Mouse (Mus musculus) embryonic facial prominence, embryonic 13.5 days (tissue): Measurements from ENCODE around the gene Tescl. TPM values are rescaled to one million over a fixed set of nuclear protein-coding genes. Genes with fewer than 3 reads are reported as not detected.

Source experiments
- ATAC-seq: fragments of 200-750 bp; cut with Nextera tagmentation; 2 replicates; pipeline ENCODE4 v1.8.0; 2017; ENCODE audit warnings: low read depth; ENCODE audit not compliant: insufficient number of reproducible peaks, insufficient read depth, low FRiP score, low TSS enrichment
- H3K27ac ChIP-seq: fragments of 300-500 bp; sonication (generic); 2 replicates; pipeline ENCODE4 v1.5.1; 2015; ENCODE audit warnings: moderate library complexity, mild to moderate bottlenecking, inconsistent platforms
- H3K27me3 ChIP-seq: fragments of 300-500 bp; sonication (generic); 2 replicates; pipeline ENCODE4 v1.6.1; 2015; ENCODE audit warnings: mild to moderate bottlenecking, inconsistent platforms
- H3K36me3 ChIP-seq: fragments of 300-500 bp; sonication (generic); 2 replicates; pipeline ENCODE4 v1.6.1; 2015; ENCODE audit warnings: mild to moderate bottlenecking, inconsistent platforms
- H3K4me1 ChIP-seq: fragments of 300-500 bp; sonication (generic); 2 replicates; pipeline ENCODE4 v1.6.1; 2015; ENCODE audit warnings: inconsistent platforms
- H3K4me2 ChIP-seq: fragments of 300-500 bp; sonication (generic); 2 replicates; pipeline ENCODE4 v1.6.1; 2015; ENCODE audit warnings: moderate library complexity, mild to moderate bottlenecking, inconsistent platforms
- H3K4me3 ChIP-seq: fragments of 300-500 bp; sonication (generic); 2 replicates; pipeline ENCODE4 v1.5.1; 2015; ENCODE audit warnings: mild to moderate bottlenecking, inconsistent platforms
- H3K9ac ChIP-seq: fragments of 300-500 bp; sonication (generic); 2 replicates; pipeline ENCODE4 v1.6.1; 2015; ENCODE audit warnings: mild to moderate bottlenecking, inconsistent platforms
- H3K9me3 ChIP-seq: fragments of 300-500 bp; sonication (generic); 2 replicates; pipeline ENCODE4 v1.6.1; 2016; ENCODE audit warnings: inconsistent platforms
- WGBS: fragments of 180-500 bp; shearing (Covaris S2); methylation state at CpG from one replicate; pipeline ENCODE4 v1.1.7; 2015; ENCODE audit warnings: mixed read lengths; 5-methylcytosine and 5-hydroxymethylcytosine counted together
- polyA plus RNA-seq: library from polyadenylated mRNA; unstranded; fragments of >200 nt; fragmentation: Nextera tagmentation; extraction: Ambion mirVana; gene quantifications from 2 replicates; pipeline ENCODE4 v1.2.1, GENCODE M21; 2015

Tescl gene
- 0.25 TPM in 1 of 2 replicates, not detected in the other for polyA plus RNA-seq

DNA sequence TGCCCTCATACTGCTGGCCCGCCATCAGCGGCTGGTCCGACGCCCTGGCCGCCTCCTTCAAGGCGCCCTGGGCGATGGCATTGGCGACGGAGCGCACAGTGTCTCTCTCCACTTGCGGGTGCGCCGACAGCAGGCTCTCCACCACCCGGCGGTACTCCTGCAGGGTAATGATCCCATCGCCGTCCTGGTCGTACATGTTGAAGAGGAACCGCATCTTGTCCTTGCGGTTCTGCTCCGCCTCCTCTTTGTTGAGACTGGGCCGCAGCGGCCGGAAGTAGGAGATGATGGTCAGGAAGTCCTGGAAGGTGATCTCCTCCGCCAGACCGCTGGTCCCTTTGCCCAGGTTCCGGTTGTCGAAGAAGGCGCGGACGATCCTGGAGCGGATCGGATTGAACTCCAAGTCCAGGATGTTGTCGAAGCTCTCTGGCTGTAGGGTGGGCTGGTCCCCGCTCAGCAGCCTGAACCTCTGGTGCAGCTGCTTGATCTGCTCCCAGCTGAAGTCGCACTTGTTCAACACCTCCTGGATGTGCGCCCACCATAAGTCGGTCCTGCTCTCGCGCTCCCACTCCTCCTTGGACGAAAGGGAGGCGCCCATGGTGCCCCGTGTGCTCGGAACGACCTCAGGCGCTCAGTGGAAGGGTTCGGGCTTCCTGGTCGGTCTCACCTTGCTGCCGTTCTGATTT is at the start of gene Tescl:
Gene Tescl (minus strand): TSS at position 633 of the 683 bp plus-strand sequence.
- H3K4me2 ChIP-seq: peak within 1 kb of the TSS; percentile 22
- H3K4me3 ChIP-seq: no peak within 1 kb of the TSS; the same call in 1 of the 2 replicates
- no peaks in the 10 kb centered on the region for H3K36me3 ChIP-seq
- no peak for ATAC-seq
- H3K9ac ChIP-seq: no peak within 1 kb of the TSS
- peaks cover 24% of the 10 kb centered on the region for H3K27me3 ChIP-seq
- H3K27ac ChIP-seq: no peak within 1 kb of the TSS
- 50% methylated on average over 49 of the region's 49 CpGs for WGBS
- 0 out of 2 replicates have a peak, but pooled peaks cover 3% of the 10 kb centered on the region for H3K9me3 ChIP-seq
- H3K4me1 ChIP-seq: no peaks in the 10 kb centered on the region

DNA sequence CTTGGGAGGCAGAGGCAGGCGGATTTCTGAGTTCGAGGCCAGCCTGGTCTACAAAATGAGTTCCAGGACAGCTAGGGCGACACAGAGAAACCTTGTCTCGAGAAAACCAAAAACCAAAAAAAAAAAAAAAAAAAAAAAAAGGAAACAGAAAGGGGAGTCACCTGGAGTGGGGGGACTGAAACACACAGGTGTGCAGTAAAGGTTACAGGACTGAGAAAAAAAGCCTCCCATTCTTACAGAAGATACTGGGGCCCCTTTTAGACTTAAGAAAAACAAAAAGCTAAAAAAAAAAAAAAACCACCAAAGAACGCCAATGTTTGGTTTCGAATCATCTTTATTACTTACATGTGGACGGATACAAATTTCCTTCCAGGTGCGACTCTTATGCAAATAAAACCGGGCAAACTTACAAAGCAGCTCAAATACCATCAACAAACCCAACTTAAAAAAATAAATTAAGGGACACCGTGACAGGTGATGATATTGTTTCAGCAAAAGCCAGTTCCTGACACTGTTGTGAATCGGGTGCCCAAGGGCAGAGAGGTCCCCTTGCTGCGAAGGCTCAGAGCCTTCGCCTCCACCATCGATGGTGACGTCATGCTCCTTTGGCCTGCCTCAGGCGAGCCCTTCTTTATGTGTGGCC is 49.1 kb upstream of the Tescl start:
- Histone ChIP-seq H3K4me2 (no peak overlapping the region), H3K4me3 (no peak overlapping the region), H3K9me3 (no peaks in the 10 kb centered on the region), H3K4me1 (peaks cover 23% of the 10 kb centered on the region), H3K27ac (no peak overlapping the region), H3K36me3 (no peaks in the 10 kb centered on the region), H3K27me3 (peaks cover 9% of the 10 kb centered on the region), H3K9ac (no peak overlapping the region)
- ATAC-seq: no peak
- WGBS: 70% methylated on average over 16 of the region's 16 CpGs

DNA sequence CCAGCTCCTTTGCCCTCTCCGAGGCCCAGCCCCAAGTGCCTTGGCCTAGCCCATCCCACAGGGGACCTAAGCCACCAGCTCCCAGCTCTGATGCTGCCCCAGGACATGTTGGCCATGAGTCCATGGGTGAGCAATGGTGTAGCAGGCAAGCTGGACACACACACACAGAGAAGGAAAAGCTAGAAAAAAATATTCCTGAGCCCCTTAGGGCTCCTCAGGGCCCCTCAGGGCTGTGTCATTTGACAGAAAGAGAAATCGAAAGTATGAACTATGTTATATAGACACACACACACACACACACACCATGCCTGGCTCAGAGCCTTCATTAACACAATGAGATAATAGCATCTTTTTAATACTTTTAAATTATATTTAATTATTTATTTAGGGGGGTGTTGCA is 46.6 kb upstream of the Tescl start:
- no peak overlapping the region for H3K27ac ChIP-seq
- peaks cover 21% of the 10 kb centered on the region for H3K27me3 ChIP-seq
- no peak for ATAC-seq
- 49% methylated on average over 2 of the region's 2 CpGs for WGBS
- no peak overlapping the region for H3K4me3 ChIP-seq
- no peak overlapping the region for H3K4me2 ChIP-seq
- H3K36me3 ChIP-seq: no peaks in the 10 kb centered on the region
- peak overlapping the region; percentile 6; the same call in 1 of the 2 replicates for H3K9ac ChIP-seq
- no peaks in the 10 kb centered on the region for H3K9me3 ChIP-seq
- H3K4me1 ChIP-seq: peaks cover 35% of the 10 kb centered on the region

DNA sequence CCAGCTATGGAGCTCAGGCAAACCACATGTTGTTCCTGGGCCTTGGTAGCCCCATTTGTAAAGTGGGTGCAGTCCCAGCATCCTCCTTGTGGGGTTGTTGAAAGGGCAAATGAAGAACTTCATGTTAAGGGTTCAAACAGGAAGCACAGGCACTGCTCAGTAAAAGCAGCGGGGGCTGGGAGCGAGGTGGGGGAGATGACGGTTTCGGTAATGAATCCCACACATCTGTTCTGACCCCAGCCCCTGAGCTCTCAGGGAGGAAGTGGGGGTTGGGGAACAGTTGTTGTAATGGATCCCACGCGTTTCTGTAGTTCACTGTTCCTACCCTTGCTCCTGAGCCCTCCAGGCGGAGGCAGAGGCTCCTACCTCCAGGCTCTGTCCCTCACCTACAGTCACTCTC is 46.2 kb upstream of the Tescl start:
- no peak overlapping the region for H3K27ac ChIP-seq
- peaks cover 21% of the 10 kb centered on the region for H3K27me3 ChIP-seq
- H3K9me3 ChIP-seq: no peaks in the 10 kb centered on the region
- H3K4me1 ChIP-seq: peaks cover 35% of the 10 kb centered on the region
- no peaks in the 10 kb centered on the region for H3K36me3 ChIP-seq
- no peak overlapping the region for H3K4me2 ChIP-seq
- WGBS: 13% methylated on average over 7 of the region's 7 CpGs
- H3K4me3 ChIP-seq: no peak overlapping the region
- ATAC-seq: no peak
- peak overlapping the region; percentile 6; the same call in 1 of the 2 replicates for H3K9ac ChIP-seq

DNA sequence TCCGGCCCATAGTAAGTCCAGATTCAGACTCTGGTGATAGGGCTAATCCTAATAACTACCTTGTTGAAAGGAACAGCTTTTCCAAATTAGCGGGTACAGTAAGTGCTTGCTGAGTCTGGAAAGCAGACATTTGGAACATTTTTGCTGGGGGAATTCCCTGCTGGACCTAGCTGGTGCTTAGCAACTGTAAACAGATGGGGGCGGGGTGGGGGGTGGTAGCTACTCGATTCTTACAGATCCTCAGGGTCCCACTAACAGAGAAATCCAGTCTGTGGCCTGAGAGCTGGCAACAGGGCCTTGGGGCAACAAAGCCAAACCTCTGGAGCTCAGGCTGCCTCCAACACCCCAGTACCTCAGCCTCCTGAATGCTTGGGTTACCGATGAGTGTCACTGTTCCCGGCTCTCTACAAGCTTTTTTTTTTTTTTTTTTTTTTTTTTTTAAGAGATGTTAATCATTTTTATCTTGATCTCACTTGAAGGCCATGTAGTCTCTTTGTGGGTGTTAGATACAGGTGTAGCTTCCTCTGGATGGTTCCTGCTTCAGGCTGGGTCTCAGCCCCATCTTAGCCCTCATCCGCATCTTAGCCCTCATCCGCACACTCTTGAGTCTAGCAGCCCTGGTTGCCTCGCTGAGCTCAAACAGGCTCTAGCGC is 44.4 kb upstream of the Tescl start:
- no peak for ATAC-seq
- Histone ChIP-seq H3K4me2 (peak overlapping the region; percentile 60; the same call in 1 of the 2 replicates), H3K36me3 (no peaks in the 10 kb centered on the region), H3K4me1 (peaks cover 41% of the 10 kb centered on the region), H3K4me3 (no peak overlapping the region), H3K27me3 (peaks cover 16% of the 10 kb centered on the region), H3K9me3 (no peaks in the 10 kb centered on the region), H3K9ac (no peak overlapping the region), H3K27ac (no peak overlapping the region)
- 43% methylated on average over 10 of the region's 10 CpGs for WGBS

DNA sequence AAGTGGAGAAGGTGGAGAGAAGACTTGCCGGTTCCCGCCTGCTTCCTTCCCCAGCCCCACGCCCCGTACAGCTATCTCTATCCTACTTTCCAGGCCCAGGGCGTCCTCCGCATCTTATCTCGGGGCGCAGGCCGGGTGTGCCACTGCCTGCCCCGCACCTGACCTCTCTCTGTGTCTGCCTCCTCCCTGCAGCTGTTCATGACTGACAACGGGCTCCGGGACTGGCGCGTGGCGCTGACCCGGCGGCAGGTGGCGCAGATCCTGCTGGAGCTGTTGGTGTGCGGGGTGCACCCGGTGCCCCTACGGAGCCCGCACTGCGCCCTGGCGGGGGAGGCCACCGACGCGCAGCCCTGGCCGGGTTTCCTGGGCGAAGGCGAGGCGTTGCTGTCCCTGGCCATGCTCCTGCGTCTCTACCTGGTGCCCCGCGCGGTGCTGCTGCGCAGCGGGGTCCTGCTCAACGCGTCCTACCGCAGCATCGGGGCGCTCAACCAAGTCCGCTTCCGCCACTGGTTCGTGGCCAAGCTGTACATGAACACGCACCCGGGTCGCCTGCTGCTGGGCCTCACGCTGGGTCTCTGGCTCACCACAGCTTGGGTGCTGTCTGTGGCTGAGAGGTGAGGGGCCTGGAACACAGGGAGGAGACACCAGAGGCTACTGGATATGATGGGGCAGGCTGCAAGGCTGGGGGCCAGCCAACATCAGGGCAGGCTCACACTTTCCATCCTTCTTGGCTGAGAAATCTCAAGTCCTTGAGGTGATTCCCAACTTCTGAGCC is 43.5 kb upstream of the Tescl start:
- Histone ChIP-seq H3K9ac (peak overlapping the region; percentile 61), H3K9me3 (no peaks in the 10 kb centered on the region), H3K4me2 (peak overlapping the region; percentile 60), H3K4me1 (peaks cover 45% of the 10 kb centered on the region), H3K4me3 (peak overlapping the region; percentile 29), H3K36me3 (no peaks in the 10 kb centered on the region), H3K27ac (peak overlapping the region; percentile 28; the same call in 1 of the 2 replicates), H3K27me3 (peaks cover 16% of the 10 kb centered on the region)
- 6% methylated on average over 49 of the region's 49 CpGs for WGBS
- ATAC-seq: peak; percentile 48; the same call in 1 of the 2 replicates

DNA sequence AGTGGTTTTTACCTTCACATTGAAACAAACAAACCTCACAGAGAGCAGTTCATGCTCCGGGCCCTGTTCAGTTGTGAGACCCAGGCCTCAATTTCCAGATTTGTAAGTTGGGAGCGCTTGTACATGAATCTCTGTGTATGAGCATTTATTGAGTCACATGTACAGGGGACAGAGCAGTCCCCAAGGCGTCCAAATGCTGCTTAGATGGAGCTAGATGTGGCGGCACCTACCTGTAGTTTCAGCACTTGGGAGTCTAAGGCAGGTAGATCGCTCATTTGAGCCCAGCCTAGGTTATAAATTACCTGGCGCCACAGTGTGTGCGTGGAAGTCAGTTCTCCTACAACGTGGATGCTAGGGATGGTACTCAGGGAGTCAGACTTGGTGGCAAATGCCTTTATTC is 42.7 kb upstream of the Tescl start:
- H3K27ac ChIP-seq: no peak overlapping the region
- H3K27me3 ChIP-seq: peaks cover 16% of the 10 kb centered on the region
- H3K9ac ChIP-seq: no peak overlapping the region
- no peaks in the 10 kb centered on the region for H3K36me3 ChIP-seq
- H3K4me1 ChIP-seq: peaks cover 45% of the 10 kb centered on the region
- H3K4me3 ChIP-seq: no peak overlapping the region
- H3K9me3 ChIP-seq: no peaks in the 10 kb centered on the region
- no peak for ATAC-seq
- H3K4me2 ChIP-seq: no peak overlapping the region
- 90% methylated on average over 8 of the region's 8 CpGs for WGBS

DNA sequence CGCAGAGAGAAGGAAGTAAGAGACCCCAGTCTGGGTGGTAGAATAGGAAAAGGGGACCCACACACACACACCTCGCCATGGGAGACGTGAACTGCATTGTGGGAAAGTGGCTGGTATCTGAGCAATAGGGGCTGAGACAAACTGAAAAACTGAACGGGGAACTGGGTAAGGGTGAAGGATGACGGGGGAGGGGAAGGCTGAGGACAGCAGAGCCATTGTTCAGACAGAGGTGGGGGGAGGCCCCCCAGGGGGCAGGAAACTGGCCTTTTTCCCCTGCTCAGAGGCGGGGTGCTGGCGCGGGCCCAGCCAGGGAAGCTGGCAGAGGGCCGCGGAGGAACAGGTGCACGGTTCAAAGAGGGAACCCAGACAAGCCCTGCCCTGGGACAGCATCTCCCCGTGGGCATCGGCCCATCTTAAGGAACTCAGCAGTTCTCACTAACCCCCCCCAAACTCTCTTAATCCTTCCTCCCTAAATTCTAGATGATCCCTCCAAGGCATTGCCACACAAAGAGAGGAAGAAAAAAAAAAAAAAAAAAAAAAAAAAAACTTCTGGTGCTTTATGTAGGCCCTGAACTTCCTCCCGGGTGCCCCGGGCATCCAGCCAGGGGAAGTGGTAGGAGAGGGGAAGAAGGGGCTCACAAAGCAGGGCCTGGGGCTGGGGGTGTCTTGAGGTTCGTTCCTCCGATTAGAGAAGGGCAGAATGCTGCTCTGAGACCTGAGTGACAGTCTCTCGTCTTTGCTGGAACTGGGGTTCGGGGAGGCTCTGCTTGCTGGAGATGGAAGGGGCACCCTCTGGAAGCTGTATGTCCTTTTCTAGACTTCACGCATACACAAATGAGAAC is 40.0 kb upstream of the Tescl start:
- H3K4me1 ChIP-seq: peaks cover 40% of the 10 kb centered on the region
- H3K4me3 ChIP-seq: no peak overlapping the region
- H3K36me3 ChIP-seq: no peaks in the 10 kb centered on the region
- 0 out of 2 replicates have a peak overlapping the region, but pooled peaks have one; percentile 20 for H3K4me2 ChIP-seq
- H3K9me3 ChIP-seq: no peaks in the 10 kb centered on the region
- no peak overlapping the region; the same call in 1 of the 2 replicates for H3K27ac ChIP-seq
- H3K27me3 ChIP-seq: peaks cover 16% of the 10 kb centered on the region
- 27% methylated on average over 18 of the region's 20 CpGs for WGBS
- no peak overlapping the region for H3K9ac ChIP-seq
- ATAC-seq: no peak

DNA sequence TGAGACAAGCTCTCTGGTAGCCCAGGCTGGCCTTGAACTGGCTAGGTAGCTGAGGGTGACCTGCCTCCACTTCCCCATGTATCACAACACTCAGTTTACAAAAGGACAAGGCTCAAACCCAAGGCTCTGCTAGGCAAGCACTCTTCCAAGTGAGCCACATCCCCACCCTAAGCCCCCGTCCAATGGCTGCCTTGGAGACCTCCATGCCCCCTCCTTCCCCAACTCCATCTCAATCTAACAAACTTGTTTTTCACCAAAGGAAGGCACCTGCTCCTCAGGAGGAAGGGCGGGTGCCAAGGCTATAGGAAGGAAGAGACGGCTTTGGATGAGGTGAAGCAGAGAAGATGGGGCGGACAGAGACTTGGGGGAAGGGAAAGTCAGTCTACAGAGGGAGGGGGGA is 39.0 kb upstream of the Tescl start:
- H3K36me3 ChIP-seq: no peaks in the 10 kb centered on the region
- no peak overlapping the region for H3K4me3 ChIP-seq
- WGBS: 57% methylated on average over 4 of the region's 4 CpGs
- no peak overlapping the region for H3K4me2 ChIP-seq
- no peak overlapping the region for H3K27ac ChIP-seq
- H3K9me3 ChIP-seq: no peaks in the 10 kb centered on the region
- peaks cover 31% of the 10 kb centered on the region for H3K4me1 ChIP-seq
- H3K9ac ChIP-seq: no peak overlapping the region
- ATAC-seq: no peak
- H3K27me3 ChIP-seq: peaks cover 12% of the 10 kb centered on the region

DNA sequence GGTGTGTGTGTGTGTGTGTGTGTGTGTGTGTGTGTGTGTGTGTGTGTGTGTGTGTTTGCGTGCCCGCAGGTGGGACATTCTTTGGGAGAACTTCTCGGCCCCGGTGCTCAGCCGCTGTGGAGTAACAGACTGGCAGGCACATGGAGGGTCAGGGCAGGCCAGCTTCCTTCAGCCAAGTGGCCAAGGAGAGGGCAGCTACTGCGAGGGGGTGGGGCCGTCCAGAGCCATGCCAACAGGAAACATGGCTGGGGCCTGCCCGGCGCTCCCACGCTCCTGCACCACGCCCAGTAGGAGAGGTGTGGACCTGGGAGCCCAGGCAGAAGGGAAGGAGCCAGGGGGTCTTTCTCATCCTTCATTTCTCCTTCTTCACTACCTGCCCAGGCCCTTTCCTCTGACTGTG is 38.6 kb upstream of the Tescl start:
- Histone ChIP-seq H3K4me1 (peaks cover 27% of the 10 kb centered on the region), H3K27me3 (peaks cover 9% of the 10 kb centered on the region), H3K9me3 (no peaks in the 10 kb centered on the region), H3K27ac (no peak overlapping the region), H3K4me3 (no peak overlapping the region), H3K9ac (no peak overlapping the region), H3K4me2 (no peak overlapping the region), H3K36me3 (no peaks in the 10 kb centered on the region)
- 76% methylated on average over 10 of the region's 11 CpGs for WGBS
- no peak for ATAC-seq
